ENCODE assay signal across 8 mouse cellular contexts in the genomic region with DNA sequence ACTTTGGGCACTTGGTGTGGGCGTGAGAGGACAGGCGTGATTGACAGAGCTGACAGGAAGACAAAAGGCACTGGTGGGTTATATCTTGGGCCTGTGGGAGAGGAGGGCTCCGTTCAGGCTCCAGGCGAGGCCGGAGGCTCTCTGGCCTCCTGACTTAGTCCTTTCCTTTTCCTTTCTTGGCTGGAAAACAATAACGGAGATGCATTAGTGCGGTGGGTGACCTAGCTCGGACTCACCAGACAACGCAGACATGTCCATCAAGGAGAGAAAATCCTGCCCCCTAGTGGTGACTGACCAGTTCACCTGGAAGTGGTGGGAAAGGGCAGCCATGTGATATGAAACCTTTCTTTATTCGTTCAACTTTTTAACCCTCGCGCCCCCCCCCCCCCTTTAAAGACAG. TPM values are rescaled to one million over a fixed set of nuclear protein-coding genes. Genes with fewer than 3 reads are reported as not detected.
DNase-seq lines count a peak whose midpoint lies in the region; ATAC-seq and TF ChIP-seq lines count a peak whose summit lies in the region.

No protein-coding gene starts in this region.

- peaks cover 24% of the 10 kb centered on the region for H3K27me3 ChIP-seq in forebrain, embryonic 10.5 days (ENCODE audit: poor library complexity, severe bottlenecking)
- H3K27me3 ChIP-seq in hindbrain, embryonic 16.5 days (replicated peaks; ENCODE audit: control insufficient read depth, insufficient read depth, low read length), result 0 out of 2 replicates have a peak, but pooled peaks cover 6% of the 10 kb centered on the region
- H3K27me3 ChIP-seq in liver, embryonic 12.5 days (replicated peaks), result peaks cover 51% of the 10 kb centered on the region
- peaks cover 4% of the 10 kb centered on the region; the same call in 1 of the 2 replicates for H3K27me3 ChIP-seq in neural tube, embryonic 12.5 days (replicated peaks)

- no peaks in the 10 kb centered on the region for H3K9me3 ChIP-seq in forebrain, embryonic 10.5 days
- H3K9me3 ChIP-seq in hindbrain, embryonic 16.5 days (ENCODE audit: control insufficient read depth, low read length), result no peaks in the 10 kb centered on the region
- no peaks in the 10 kb centered on the region for H3K9me3 ChIP-seq in liver, embryonic 12.5 days (replicated peaks)
- no peaks in the 10 kb centered on the region for H3K9me3 ChIP-seq in neural tube, embryonic 12.5 days

- no peak for TF ChIP-seq POLR2A in bone marrow, adult 2 months (IDR thresholded peaks at IDR 0.05; ENCODE audit: borderline replicate concordance, control insufficient read depth, low read depth, low read length)

- ATAC-seq in hindbrain, embryonic 16.5 days, result no peak
- no peak for ATAC-seq in liver, embryonic 12.5 days
- ATAC-seq in neural tube, embryonic 12.5 days (ENCODE audit: low FRiP score, low read depth), result peak; percentile 19; the same call in 1 of the 2 replicates

- 21% methylated on average over 12 of the region's 12 CpGs for WGBS in bone marrow, adult 2 months
- 6% methylated on average over 12 of the region's 12 CpGs for WGBS in forebrain, embryonic 10.5 days
- 9% methylated on average over 12 of the region's 12 CpGs for WGBS in hindbrain, embryonic 16.5 days
- 24% methylated on average over 12 of the region's 12 CpGs for WGBS in liver, embryonic 12.5 days (ENCODE audit: insufficient replicate concordance)
- 11% methylated on average over 12 of the region's 12 CpGs for WGBS in neural tube, embryonic 12.5 days

- peak; percentile 64 to 67 for DNase-seq in layer of hippocampus, postnatal 10 days (ENCODE audit: low spot score in 2 of 2)
- DNase-seq in layer of hippocampus, adult 11-12 months (ENCODE audit: low spot score), result no peak
- DNase-seq in forebrain, embryonic 10.5 days (ENCODE audit: extremely low spot score, low spot score), result peak; percentile 87
- no peak for DNase-seq in ovary, postnatal 10 days (ENCODE audit: low spot score)

- peak overlapping the region; percentile 58 for H3K4me2 ChIP-seq in hindbrain, embryonic 16.5 days (ENCODE audit: low read length)
- peak overlapping the region; percentile 73 for H3K4me2 ChIP-seq in liver, embryonic 12.5 days
- peak overlapping the region; percentile 79 for H3K4me2 ChIP-seq in neural tube, embryonic 12.5 days (replicated peaks)

- 0 out of 2 replicates have a peak overlapping the region, but pooled peaks have one; percentile 5 for H3K9ac ChIP-seq in hindbrain, embryonic 16.5 days (ENCODE audit: low read depth, low read length)
- H3K9ac ChIP-seq in liver, embryonic 12.5 days, result no peak overlapping the region
- H3K9ac ChIP-seq in neural tube, embryonic 12.5 days, result peak overlapping the region; percentile 87; the same call in 1 of the 2 replicates

- no peak overlapping the region for H3K4me3 ChIP-seq in bone marrow, adult 2 months (replicated peaks; ENCODE audit: control insufficient read depth, low read depth, low read length)
- H3K4me3 ChIP-seq in forebrain, embryonic 10.5 days, result peak overlapping the region; percentile 83
- peak overlapping the region; percentile 52 for H3K4me3 ChIP-seq in hindbrain, embryonic 16.5 days (ENCODE audit: low read length)
- H3K4me3 ChIP-seq in liver, embryonic 12.5 days, result peak overlapping the region; percentile 50
- H3K4me3 ChIP-seq in neural tube, embryonic 12.5 days, result peak overlapping the region; percentile 82

- H3K27ac ChIP-seq in bone marrow, adult 2 months (ENCODE audit: control insufficient read depth, insufficient read depth, low read depth, low read length, poor library complexity), result no peak overlapping the region
- H3K27ac ChIP-seq in forebrain, embryonic 10.5 days, result peak overlapping the region; percentile 100
- H3K27ac ChIP-seq in hindbrain, embryonic 16.5 days (ENCODE audit: low read depth, low read length), result no peak overlapping the region
- H3K27ac ChIP-seq in liver, embryonic 12.5 days, result no peak overlapping the region
- no peak overlapping the region for H3K27ac ChIP-seq in neural tube, embryonic 12.5 days

- peak; percentile 76 for TF ChIP-seq CTCF in bone marrow, adult 2 months (IDR thresholded peaks at IDR 0.05; ENCODE audit: control insufficient read depth, insufficient read depth, low read length)

- H3K36me3 ChIP-seq in forebrain, embryonic 10.5 days (replicated peaks), result peaks cover 47% of the 10 kb centered on the region
- no peaks in the 10 kb centered on the region for H3K36me3 ChIP-seq in hindbrain, embryonic 16.5 days (ENCODE audit: control insufficient read depth, insufficient read depth, low read length)
- H3K36me3 ChIP-seq in liver, embryonic 12.5 days, result peaks cover 23% of the 10 kb centered on the region
- peaks cover 6% of the 10 kb centered on the region; the same call in 1 of the 2 replicates for H3K36me3 ChIP-seq in neural tube, embryonic 12.5 days

- peaks cover 1% of the 10 kb centered on the region; the same call in 1 of the 2 replicates for H3K4me1 ChIP-seq in bone marrow, adult 2 months (ENCODE audit: control insufficient read depth, insufficient read depth, low read length)
- peaks cover 74% of the 10 kb centered on the region for H3K4me1 ChIP-seq in forebrain, embryonic 10.5 days
- H3K4me1 ChIP-seq in hindbrain, embryonic 16.5 days (ENCODE audit: control insufficient read depth, insufficient read depth, low read depth, low read length), result peaks cover 18% of the 10 kb centered on the region
- peaks cover 75% of the 10 kb centered on the region for H3K4me1 ChIP-seq in liver, embryonic 12.5 days
- H3K4me1 ChIP-seq in neural tube, embryonic 12.5 days, result peaks cover 53% of the 10 kb centered on the region

RNA-seq across cellular contexts. Expression of a gene that starts 2.2 kb away (rescaled TPM):
- total RNA-seq in layer of hippocampus, postnatal 10 days (2021), result 10 to 100 TPM; 44.3 to 49.4 TPM
- polyA plus RNA-seq in bone marrow, adult 2 months (2011; ENCODE audit: insufficient read depth, insufficient read length, low replicate concordance, missing spikeins), result 14.9 and 18.6 TPM in 2 replicates
- 1,773 and 1,865 TPM in 2 replicates for polyA plus RNA-seq in forebrain, embryonic 10.5 days (2016; fragmentation: Nextera tagmentation; extraction: Ambion mirVana)
- polyA plus RNA-seq in hindbrain, embryonic 16.5 days (2015; fragmentation: Nextera tagmentation; extraction: Ambion mirVana), result 160 and 182 TPM in 2 replicates
- polyA plus RNA-seq in liver, embryonic 12.5 days (2016; fragmentation: Nextera tagmentation; extraction: Ambion mirVana), result 137 and 140 TPM in 2 replicates
- polyA plus RNA-seq in neural tube, embryonic 12.5 days (2016; fragmentation: Nextera tagmentation; extraction: Ambion mirVana), result 774 and 775 TPM in 2 replicates

RNA-seq across cellular contexts. Expression of a gene that starts 2.9 kb away (rescaled TPM):
- total RNA-seq in layer of hippocampus, postnatal 10 days (2021), result 10 to 100 TPM; 20.0 to 21.3 TPM
- polyA plus RNA-seq in bone marrow, adult 2 months (2011; ENCODE audit: insufficient read depth, insufficient read length, low replicate concordance, missing spikeins), result not detected in 2 replicates
- polyA plus RNA-seq in forebrain, embryonic 10.5 days (2016; fragmentation: Nextera tagmentation; extraction: Ambion mirVana), result 0.12 and 0.77 TPM in 2 replicates
- polyA plus RNA-seq in hindbrain, embryonic 16.5 days (2015; fragmentation: Nextera tagmentation; extraction: Ambion mirVana), result 1.5 TPM in 2 replicates
- polyA plus RNA-seq in liver, embryonic 12.5 days (2016; fragmentation: Nextera tagmentation; extraction: Ambion mirVana), result 0.17 TPM in 1 of 2 replicates, not detected in the other
- polyA plus RNA-seq in neural tube, embryonic 12.5 days (2016; fragmentation: Nextera tagmentation; extraction: Ambion mirVana), result 0.50 and 0.96 TPM in 2 replicates

RNA-seq across cellular contexts. Expression of a gene that starts 15.6 kb away (rescaled TPM):
- total RNA-seq in layer of hippocampus, postnatal 10 days (2021), result not detected
- not detected in 2 replicates for polyA plus RNA-seq in bone marrow, adult 2 months (2011; ENCODE audit: insufficient read depth, insufficient read length, low replicate concordance, missing spikeins)
- 0.44 and 0.52 TPM in 2 replicates for polyA plus RNA-seq in forebrain, embryonic 10.5 days (2016; fragmentation: Nextera tagmentation; extraction: Ambion mirVana)
- 0.16 and 0.29 TPM in 2 replicates for polyA plus RNA-seq in hindbrain, embryonic 16.5 days (2015; fragmentation: Nextera tagmentation; extraction: Ambion mirVana)
- 2.3 and 2.5 TPM in 2 replicates for polyA plus RNA-seq in liver, embryonic 12.5 days (2016; fragmentation: Nextera tagmentation; extraction: Ambion mirVana)
- 0.29 and 0.32 TPM in 2 replicates for polyA plus RNA-seq in neural tube, embryonic 12.5 days (2016; fragmentation: Nextera tagmentation; extraction: Ambion mirVana)

RNA-seq across cellular contexts. Expression of a gene that starts 45.7 kb away (rescaled TPM):
- 100 to 1,000 TPM; 313 to 336 TPM for total RNA-seq in layer of hippocampus, postnatal 10 days (2021)
- 82.4 and 229 TPM in 2 replicates for polyA plus RNA-seq in bone marrow, adult 2 months (2011; ENCODE audit: insufficient read depth, insufficient read length, low replicate concordance, missing spikeins)
- polyA plus RNA-seq in forebrain, embryonic 10.5 days (2016; fragmentation: Nextera tagmentation; extraction: Ambion mirVana), result 35.1 and 39.1 TPM in 2 replicates
- polyA plus RNA-seq in hindbrain, embryonic 16.5 days (2015; fragmentation: Nextera tagmentation; extraction: Ambion mirVana), result 32.3 and 37.5 TPM in 2 replicates
- 46.9 and 48.8 TPM in 2 replicates for polyA plus RNA-seq in liver, embryonic 12.5 days (2016; fragmentation: Nextera tagmentation; extraction: Ambion mirVana)
- polyA plus RNA-seq in neural tube, embryonic 12.5 days (2016; fragmentation: Nextera tagmentation; extraction: Ambion mirVana), result 36.0 and 41.6 TPM in 2 replicates

Comparison
In these comparisons a context has a peak if more than half of its experiments do, and no peak if none do; other contexts are left out.
1. DNase-seq: peak in layer of hippocampus, postnatal 10 days (2 of 2) and forebrain, embryonic 10.5 days (single experiment); none in layer of hippocampus, adult 11-12 months (single experiment) and ovary, postnatal 10 days (single experiment).
2. Peak in every context shown above with its lines, with median percentiles within 50 percentile points of each other: H3K4me2 ChIP-seq.